Mouse (Mus musculus): Measurements from ENCODE around the gene Nup155. TPM values are rescaled to one million over a fixed set of nuclear protein-coding genes. Genes with fewer than 3 reads are reported as not detected.

The Nup155 gene
- polyA plus RNA-seq, 1 experiment from 2014 or later: 27.1 TPM

GRCm38 (mm10) chr15:8161841-8162240, 52.8 kb downstream of the Nup155 start:
- H3K4me2 ChIP-seq (replicated peaks; ENCODE audit: low read depth, low read length): no peak overlapping the region
- no peak overlapping the region for H3K4me3 ChIP-seq (ENCODE audit: low read length)
- ATAC-seq (ENCODE audit: low FRiP score, low TSS enrichment): no peak
- H3K4me1 ChIP-seq (ENCODE audit: control insufficient read depth, insufficient read depth, low read length): no peaks in the 10 kb centered on the region
- H3K27ac ChIP-seq (ENCODE audit: low read depth, low read length): no peak overlapping the region
- no peaks in the 10 kb centered on the region for H3K9me3 ChIP-seq (ENCODE audit: control insufficient read depth, low read length)
- no peaks in the 10 kb centered on the region for H3K27me3 ChIP-seq (ENCODE audit: control insufficient read depth, insufficient read depth, low read length)
- H3K36me3 ChIP-seq (ENCODE audit: control insufficient read depth, insufficient read depth, low read length): peaks cover 45% of the 10 kb centered on the region
- 85% methylated on average over 1 of the region's 1 CpGs for WGBS
- H3K9ac ChIP-seq (ENCODE audit: low read depth, low read length): no peak overlapping the region

- under 1% methylated on average over 38 of the region's 47 CpGs for WGBS
- no peaks in the 10 kb centered on the region for H3K9me3 ChIP-seq (ENCODE audit: control insufficient read depth, low read length)
- H3K36me3 ChIP-seq (ENCODE audit: control insufficient read depth, insufficient read depth, low read length): peaks cover 10% of the 10 kb centered on the region; the same call in 1 of the 2 replicates
- peak within 1 kb of the TSS; percentile 77 for H3K4me3 ChIP-seq (ENCODE audit: low read length)
- H3K27me3 ChIP-seq (ENCODE audit: control insufficient read depth, insufficient read depth, low read length): no peaks in the 10 kb centered on the region
- peak; percentile 99 for ATAC-seq (ENCODE audit: low FRiP score, low TSS enrichment)
- peak within 1 kb of the TSS; percentile 59; the same call in 1 of the 2 replicates for H3K27ac ChIP-seq (ENCODE audit: low read depth, low read length)
- peak within 1 kb of the TSS; percentile 85 for H3K9ac ChIP-seq (ENCODE audit: low read depth, low read length)
- H3K4me2 ChIP-seq (replicated peaks; ENCODE audit: low read depth, low read length): peak within 1 kb of the TSS; percentile 63
- H3K4me1 ChIP-seq (ENCODE audit: control insufficient read depth, insufficient read depth, low read length): 0 out of 2 replicates have a peak, but pooled peaks cover 2% of the 10 kb centered on the region
These were observed 59.7 kb downstream of the Nup155 start, which contains the start of gene Cplane1 for GRCm38 (mm10) chr15:8168591-8169265. Gene Cplane1, plus strand, starts transcription at chr15:8169106.

GRCm38 (mm10) chr15:8169266-8169746, 60.2 kb downstream of the Nup155 start:
- H3K4me2 ChIP-seq (replicated peaks; ENCODE audit: low read depth, low read length): peak overlapping the region; percentile 63
- peak overlapping the region; percentile 85 for H3K9ac ChIP-seq (ENCODE audit: low read depth, low read length)
- H3K9me3 ChIP-seq (ENCODE audit: control insufficient read depth, low read length): no peaks in the 10 kb centered on the region
- H3K27me3 ChIP-seq (ENCODE audit: control insufficient read depth, insufficient read depth, low read length): no peaks in the 10 kb centered on the region
- no peak overlapping the region for H3K27ac ChIP-seq (ENCODE audit: low read depth, low read length)
- H3K4me1 ChIP-seq (ENCODE audit: control insufficient read depth, insufficient read depth, low read length): 0 out of 2 replicates have a peak, but pooled peaks cover 2% of the 10 kb centered on the region
- peaks cover 10% of the 10 kb centered on the region; the same call in 1 of the 2 replicates for H3K36me3 ChIP-seq (ENCODE audit: control insufficient read depth, insufficient read depth, low read length)
- ATAC-seq (ENCODE audit: low FRiP score, low TSS enrichment): peak; percentile 81
- under 1% methylated on average over 25 of the region's 25 CpGs for WGBS
- peak overlapping the region; percentile 77 for H3K4me3 ChIP-seq (ENCODE audit: low read length)

GRCm38 (mm10) chr15:8189563-8189962, 80.5 kb downstream of the Nup155 start:
- Histone ChIP-seq H3K27ac (ENCODE audit: low read depth, low read length) (no peak overlapping the region), H3K9ac (ENCODE audit: low read depth, low read length) (no peak overlapping the region), H3K27me3 (ENCODE audit: control insufficient read depth, insufficient read depth, low read length) (no peaks in the 10 kb centered on the region), H3K9me3 (ENCODE audit: control insufficient read depth, low read length) (no peaks in the 10 kb centered on the region), H3K4me2 (replicated peaks; ENCODE audit: low read depth, low read length) (no peak overlapping the region), H3K4me3 (ENCODE audit: low read length) (no peak overlapping the region), H3K4me1 (ENCODE audit: control insufficient read depth, insufficient read depth, low read length) (no peaks in the 10 kb centered on the region), H3K36me3 (ENCODE audit: control insufficient read depth, insufficient read depth, low read length) (peaks cover 48% of the 10 kb centered on the region)
- WGBS: 87% methylated on average over 3 of the region's 3 CpGs
- ATAC-seq (ENCODE audit: low FRiP score, low TSS enrichment): no peak

GRCm38 (mm10) chr15:8190435-8190834, 81.4 kb downstream of the Nup155 start:
- ATAC-seq (ENCODE audit: low FRiP score, low TSS enrichment): no peak
- no peaks in the 10 kb centered on the region for H3K9me3 ChIP-seq (ENCODE audit: control insufficient read depth, low read length)
- H3K27me3 ChIP-seq (ENCODE audit: control insufficient read depth, insufficient read depth, low read length): no peaks in the 10 kb centered on the region
- WGBS: 95% methylated on average over 3 of the region's 3 CpGs
- peaks cover 48% of the 10 kb centered on the region for H3K36me3 ChIP-seq (ENCODE audit: control insufficient read depth, insufficient read depth, low read length)
- no peak overlapping the region for H3K9ac ChIP-seq (ENCODE audit: low read depth, low read length)
- no peak overlapping the region for H3K4me3 ChIP-seq (ENCODE audit: low read length)
- H3K27ac ChIP-seq (ENCODE audit: low read depth, low read length): no peak overlapping the region
- H3K4me1 ChIP-seq (ENCODE audit: control insufficient read depth, insufficient read depth, low read length): no peaks in the 10 kb centered on the region
- H3K4me2 ChIP-seq (replicated peaks; ENCODE audit: low read depth, low read length): no peak overlapping the region

- peaks cover 36% of the 10 kb centered on the region for H3K36me3 ChIP-seq (ENCODE audit: control insufficient read depth, insufficient read depth, low read length)
These were observed 91.2 kb downstream of the Nup155 start for GRCm38 (mm10) chr15:8200317-8200716.

GRCm38 (mm10) chr15:8208362-8208761, 99.3 kb downstream of the Nup155 start:
- Histone ChIP-seq H3K9ac (ENCODE audit: low read depth, low read length) (no peak overlapping the region), H3K27me3 (ENCODE audit: control insufficient read depth, insufficient read depth, low read length) (no peaks in the 10 kb centered on the region), H3K27ac (ENCODE audit: low read depth, low read length) (no peak overlapping the region), H3K4me2 (replicated peaks; ENCODE audit: low read depth, low read length) (no peak overlapping the region), H3K4me3 (ENCODE audit: low read length) (no peak overlapping the region), H3K9me3 (ENCODE audit: control insufficient read depth, low read length) (no peaks in the 10 kb centered on the region), H3K36me3 (ENCODE audit: control insufficient read depth, insufficient read depth, low read length) (peaks cover 30% of the 10 kb centered on the region), H3K4me1 (ENCODE audit: control insufficient read depth, insufficient read depth, low read length) (no peaks in the 10 kb centered on the region)
- ATAC-seq (ENCODE audit: low FRiP score, low TSS enrichment): no peak
- WGBS: 93% methylated on average over 6 of the region's 6 CpGs

More at GRCm38 (mm10) chr15:8200317-8200716, 91.2 kb downstream of the Nup155 start:
- H3K4me1 ChIP-seq (ENCODE audit: control insufficient read depth, insufficient read depth, low read length): no peaks in the 10 kb centered on the region
- H3K27ac ChIP-seq (ENCODE audit: low read depth, low read length): no peak overlapping the region
- no peak overlapping the region for H3K4me3 ChIP-seq (ENCODE audit: low read length)
- no peaks in the 10 kb centered on the region for H3K9me3 ChIP-seq (ENCODE audit: control insufficient read depth, low read length)
- H3K4me2 ChIP-seq (replicated peaks; ENCODE audit: low read depth, low read length): no peak overlapping the region
- H3K9ac ChIP-seq (ENCODE audit: low read depth, low read length): no peak overlapping the region
- ATAC-seq (ENCODE audit: low FRiP score, low TSS enrichment): no peak
- H3K27me3 ChIP-seq (ENCODE audit: control insufficient read depth, insufficient read depth, low read length): no peaks in the 10 kb centered on the region

Other genes starting within 250 kb of the Nup155 start
- gene Wdr70, start 10.1 kb upstream of the Nup155 start, polyA plus RNA-seq (2014; fragmentation: Nextera tagmentation; extraction: Ambion mirVana): 56.9 and 64.1 TPM in 2 replicates
- gene Cplane1, start 59.8 kb downstream of the Nup155 start, polyA plus RNA-seq (2014; fragmentation: Nextera tagmentation; extraction: Ambion mirVana): 13.8 and 18.3 TPM in 2 replicates

Measured in kidney, embryonic 14.5 days (tissue).